Mouse (Mus musculus): ENCODE results near the gene Sec61b.

- TF ChIP-seq USF1 (IDR thresholded peaks at IDR 0.05; ENCODE audit: low read depth, low read length) (no peak), RCOR1 (conservative IDR thresholded peaks at IDR 0.05; ENCODE audit: low read depth, low read length) (no peak), JUN (IDR thresholded peaks at IDR 0.05; ENCODE audit: insufficient read depth, low read depth, low read length) (no peak), EP300 (IDR thresholded peaks at IDR 0.05; ENCODE audit: low read length) (no peak), CTCF (conservative IDR thresholded peaks at IDR 0.05 in 1 of 2, IDR thresholded peaks at IDR 0.05 in 1 of 2; ENCODE audit: low read depth in 2 of 2, low read length in 2 of 2) (no peak), CHD1 (IDR thresholded peaks at IDR 0.05; ENCODE audit: low read depth, low read length) (no peak), ZMIZ1 (IDR thresholded peaks at IDR 0.05; ENCODE audit: low read depth, low read length) (no peak), GABPA (IDR thresholded peaks at IDR 0.05; ENCODE audit: insufficient replicate concordance, low read depth, low read length) (no peak), SMC3 (IDR thresholded peaks at IDR 0.05; ENCODE audit: low read depth, low read length) (no peak), POLR2A (IDR thresholded peaks at IDR 0.05; ENCODE audit: low read depth, low read length) (no peak)
These were observed 3.1 kb downstream of the Sec61b start for GRCm38 (mm10) chr4:47477539-47477938.
